Mouse (Mus musculus) liver, embryonic 11.5 days (tissue): ENCODE results near the gene Upb1. TPM values are rescaled to one million over a fixed set of nuclear protein-coding genes. Genes with fewer than 3 reads are reported as not detected.

Experiments used
- ATAC-seq: fragments of 200-750 bp; cut with Nextera tagmentation; replicated peaks from 2 replicates; pipeline ENCODE4 v1.8.0; 2017; ENCODE audit warnings: moderate number of reproducible peaks, mild to moderate bottlenecking, moderate TSS enrichment, moderate library complexity; ENCODE audit not compliant: low FRiP score
- DNase-seq: peaks from one replicate; pipeline ENCODE4 v3.0.0-alpha.2; 2017; ENCODE audit warnings: low spot score
- H3K27ac ChIP-seq: fragments of 300-500 bp; sonication (generic); 2 replicates; pipeline ENCODE4 v1.5.1; 2014; ENCODE audit warnings: mild to moderate bottlenecking, low read depth, low read length, control low read depth
- H3K27me3 ChIP-seq: fragments of 300-500 bp; sonication (generic); replicated peaks from 2 replicates; pipeline ENCODE4 v1.6.1; 2014; ENCODE audit warnings: low read length, mixed read lengths; ENCODE audit not compliant: control insufficient read depth, insufficient read depth
- H3K36me3 ChIP-seq: fragments of 300-500 bp; sonication (generic); 2 replicates; pipeline ENCODE4 v1.6.1; 2014; ENCODE audit warnings: mild to moderate bottlenecking, low read length, moderate library complexity, mixed read lengths; ENCODE audit not compliant: control insufficient read depth, insufficient read depth
- H3K4me1 ChIP-seq: fragments of 300-500 bp; sonication (generic); replicated peaks from 2 replicates; pipeline ENCODE4 v1.6.1; 2014; ENCODE audit warnings: low read length, mixed read lengths; ENCODE audit not compliant: control insufficient read depth, insufficient read depth
- H3K4me2 ChIP-seq: fragments of 300-500 bp; sonication (generic); 2 replicates; pipeline ENCODE4 v1.6.1; 2014; ENCODE audit warnings: mild to moderate bottlenecking, control low read depth, moderate library complexity
- H3K4me3 ChIP-seq: fragments of 300-500 bp; sonication (generic); 2 replicates; pipeline ENCODE4 v1.5.1; 2014; ENCODE audit warnings: low read depth, low read length, control low read depth
- H3K9ac ChIP-seq: fragments of 300-500 bp; sonication (generic); 2 replicates; pipeline ENCODE4 v1.6.1; 2014; ENCODE audit warnings: low read depth, low read length, control low read depth
- H3K9me3 ChIP-seq: fragments of 300-500 bp; sonication (generic); 2 replicates; pipeline ENCODE4 v1.6.1; 2016; ENCODE audit warnings: low read length, inconsistent platforms, mixed read lengths; ENCODE audit not compliant: control insufficient read depth
- WGBS: fragments of 180-500 bp; shearing (Covaris S2); extraction: QIAGEN DNeasy Blood & Tissue Kit; methylation state at CpG from one replicate; pipeline ENCODE4 v1.1.7; 2014; 5-methylcytosine and 5-hydroxymethylcytosine counted together
- polyA plus RNA-seq: library from polyadenylated mRNA; unstranded; fragments of >200 nt; fragmentation: Nextera tagmentation; extraction: Ambion mirVana; gene quantifications from 2 replicates; pipeline ENCODE4 v1.2.1, GENCODE M21; 2014

Gene Upb1
- polyA plus RNA-seq, 1 experiment from 2014 or later, result 5.5 TPM

DNA sequence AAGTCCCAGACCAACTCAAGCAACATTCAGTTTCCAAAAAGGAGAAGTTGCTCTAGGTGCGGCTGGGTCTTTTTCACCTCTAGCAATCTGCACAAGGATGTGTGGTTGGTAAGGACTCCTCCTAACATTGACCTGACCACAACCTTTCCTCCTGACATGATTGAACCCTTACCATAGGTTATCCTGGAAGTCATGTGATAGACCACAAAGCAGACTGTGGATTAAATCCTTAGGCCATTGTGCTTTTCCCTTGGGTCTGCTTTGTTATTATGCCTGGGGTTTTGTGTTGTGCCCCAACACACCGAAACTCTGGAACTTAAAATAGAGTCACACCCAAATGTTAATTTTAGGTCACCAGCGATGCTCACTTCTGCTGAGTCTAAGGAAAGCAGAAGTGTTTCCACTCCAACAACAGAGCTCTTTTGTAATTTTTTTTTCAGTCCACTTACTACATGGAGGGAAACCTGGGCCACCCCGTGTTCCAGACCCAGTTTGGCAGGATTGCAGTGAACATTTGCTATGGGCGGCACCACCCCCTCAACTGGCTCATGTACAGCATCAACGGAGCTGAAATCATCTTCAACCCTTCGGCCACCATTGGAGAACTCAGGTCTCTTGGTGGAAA, 28.7 kb downstream of the Upb1 start:
- H3K27me3 ChIP-seq, result no peaks in the 10 kb centered on the region
- no peak overlapping the region for H3K4me3 ChIP-seq
- DNase-seq, result no peak
- H3K9ac ChIP-seq, result no peak overlapping the region
- H3K27ac ChIP-seq, result peak overlapping the region; percentile 27; the same call in 1 of the 2 replicates
- no peaks in the 10 kb centered on the region for H3K4me1 ChIP-seq
- 0 out of 2 replicates have a peak, but pooled peaks have one; percentile 20 for ATAC-seq
- no peaks in the 10 kb centered on the region for H3K9me3 ChIP-seq
- WGBS, result 67% methylated on average over 7 of the region's 7 CpGs
- H3K4me2 ChIP-seq, result peak overlapping the region; percentile 18; the same call in 1 of the 2 replicates
- H3K36me3 ChIP-seq, result no peaks in the 10 kb centered on the region

DNA sequence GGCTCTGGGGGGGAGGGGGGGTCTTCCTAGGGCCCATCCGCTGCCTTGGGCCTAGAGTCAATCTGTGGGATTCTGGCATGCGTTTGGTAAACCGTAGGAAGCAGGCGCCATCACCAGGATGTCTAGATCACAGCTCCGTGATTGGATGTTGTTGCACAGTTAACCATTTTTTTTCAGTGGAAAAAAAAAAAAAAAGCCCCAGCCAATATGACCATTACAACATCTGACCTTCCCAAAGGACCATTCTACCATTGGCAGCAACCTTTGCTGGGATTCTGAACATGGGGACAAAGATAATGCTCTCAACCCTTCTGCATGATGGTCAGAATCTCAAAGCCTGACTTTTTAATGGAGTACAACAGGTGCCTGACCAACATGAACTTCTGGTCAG, 29.2 kb downstream of the Upb1 start:
- no peaks in the 10 kb centered on the region for H3K27me3 ChIP-seq
- ATAC-seq (no peak), DNase-seq (no peak)
- H3K9me3 ChIP-seq, result no peaks in the 10 kb centered on the region
- no peak overlapping the region for H3K4me3 ChIP-seq
- no peak overlapping the region for H3K27ac ChIP-seq
- no peaks in the 10 kb centered on the region for H3K36me3 ChIP-seq
- 82% methylated on average over 5 of the region's 5 CpGs for WGBS
- no peak overlapping the region for H3K4me2 ChIP-seq
- H3K9ac ChIP-seq, result no peak overlapping the region
- no peaks in the 10 kb centered on the region for H3K4me1 ChIP-seq

DNA sequence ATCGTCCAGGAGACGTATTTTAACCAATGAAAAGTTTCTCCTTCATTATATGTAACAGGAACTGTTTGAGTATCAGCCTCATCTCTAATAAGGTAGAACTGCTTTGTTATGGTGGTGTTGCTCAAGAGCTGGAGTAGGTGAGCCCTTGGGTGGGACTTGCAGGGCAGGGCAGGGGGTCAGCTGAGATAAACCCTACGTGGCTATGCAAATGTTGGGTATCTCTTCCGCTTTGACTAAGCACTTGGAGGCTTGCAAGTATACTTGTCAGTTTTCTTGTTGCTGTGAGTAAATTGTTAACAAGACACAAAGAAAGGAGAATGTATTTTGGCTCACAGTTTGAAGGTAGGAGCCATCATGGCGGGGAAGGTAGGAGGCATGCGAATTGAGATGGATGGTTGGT, 29.7 kb downstream of the Upb1 start:
- no peak overlapping the region for H3K4me2 ChIP-seq
- H3K27ac ChIP-seq, result no peak overlapping the region
- DNase-seq, result no peak
- H3K27me3 ChIP-seq, result no peaks in the 10 kb centered on the region
- H3K4me1 ChIP-seq, result no peaks in the 10 kb centered on the region
- WGBS, result 88% methylated on average over 6 of the region's 6 CpGs
- H3K36me3 ChIP-seq, result no peaks in the 10 kb centered on the region
- no peak for ATAC-seq
- H3K9ac ChIP-seq, result no peak overlapping the region
- H3K9me3 ChIP-seq, result no peaks in the 10 kb centered on the region
- H3K4me3 ChIP-seq, result no peak overlapping the region

DNA sequence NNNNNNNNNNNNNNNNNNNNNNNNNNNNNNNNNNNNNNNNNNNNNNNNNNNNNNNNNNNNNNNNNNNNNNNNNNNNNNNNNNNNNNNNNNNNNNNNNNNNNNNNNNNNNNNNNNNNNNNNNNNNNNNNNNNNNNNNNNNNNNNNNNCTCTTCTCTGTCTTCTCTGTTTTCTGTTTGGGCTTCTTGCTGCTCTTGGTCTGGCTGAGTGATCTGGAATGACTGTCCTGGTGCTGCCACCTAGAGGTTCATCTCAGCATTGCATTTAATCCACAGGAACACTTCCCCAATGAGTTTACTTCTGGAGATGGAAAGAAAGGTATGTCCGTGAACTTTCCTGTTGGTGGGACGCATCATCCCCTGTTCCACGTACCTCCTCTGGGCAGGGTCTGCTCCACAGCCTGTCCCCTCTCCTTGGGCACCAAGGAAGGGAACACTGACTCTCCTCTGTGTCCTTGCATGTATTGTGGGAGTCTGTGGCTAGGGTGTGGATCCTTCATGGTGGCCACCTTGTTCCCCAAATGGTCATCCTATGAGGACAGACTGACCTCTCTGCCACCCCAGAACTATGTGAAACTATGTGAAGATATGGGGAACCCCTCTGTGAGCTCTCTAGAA, 35.8 kb downstream of the Upb1 start:
- Histone ChIP-seq H3K4me2 (no peak overlapping the region), H3K27me3 (no peaks in the 10 kb centered on the region), H3K4me1 (no peaks in the 10 kb centered on the region), H3K27ac (no peak overlapping the region), H3K9me3 (no peaks in the 10 kb centered on the region), H3K9ac (no peak overlapping the region), H3K4me3 (no peak overlapping the region), H3K36me3 (no peaks in the 10 kb centered on the region)
- DNase-seq (peak; percentile 67), ATAC-seq (no peak)
- 12% methylated on average over 3 of the region's 3 CpGs for WGBS

DNA sequence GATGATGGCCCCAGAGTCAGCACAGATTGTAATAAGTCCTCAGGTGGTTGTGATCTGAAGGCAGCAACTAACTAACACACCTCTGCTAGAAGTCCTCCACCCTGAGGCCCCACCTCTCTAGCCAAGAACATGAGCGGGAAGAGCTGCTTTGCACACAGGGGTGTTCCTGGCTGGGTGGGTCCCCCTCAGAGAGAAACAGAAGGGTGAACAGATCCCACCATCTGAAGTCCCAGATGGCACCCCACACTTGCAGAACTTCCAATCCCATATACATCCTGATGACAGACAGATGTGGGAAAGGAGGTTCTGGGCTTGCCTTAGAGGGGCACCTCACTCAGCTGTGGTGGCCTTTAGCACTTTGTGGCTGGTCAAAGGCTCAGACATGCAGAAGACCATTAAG, 36.4 kb downstream of the Upb1 start:
- Histone ChIP-seq H3K27me3 (no peaks in the 10 kb centered on the region), H3K4me1 (no peaks in the 10 kb centered on the region), H3K9me3 (no peaks in the 10 kb centered on the region), H3K4me3 (no peak overlapping the region), H3K9ac (no peak overlapping the region), H3K27ac (no peak overlapping the region), H3K4me2 (no peak overlapping the region), H3K36me3 (no peaks in the 10 kb centered on the region)
- DNase-seq (no peak), ATAC-seq (no peak)
- 78% methylated on average over 1 of the region's 1 CpGs for WGBS

DNA sequence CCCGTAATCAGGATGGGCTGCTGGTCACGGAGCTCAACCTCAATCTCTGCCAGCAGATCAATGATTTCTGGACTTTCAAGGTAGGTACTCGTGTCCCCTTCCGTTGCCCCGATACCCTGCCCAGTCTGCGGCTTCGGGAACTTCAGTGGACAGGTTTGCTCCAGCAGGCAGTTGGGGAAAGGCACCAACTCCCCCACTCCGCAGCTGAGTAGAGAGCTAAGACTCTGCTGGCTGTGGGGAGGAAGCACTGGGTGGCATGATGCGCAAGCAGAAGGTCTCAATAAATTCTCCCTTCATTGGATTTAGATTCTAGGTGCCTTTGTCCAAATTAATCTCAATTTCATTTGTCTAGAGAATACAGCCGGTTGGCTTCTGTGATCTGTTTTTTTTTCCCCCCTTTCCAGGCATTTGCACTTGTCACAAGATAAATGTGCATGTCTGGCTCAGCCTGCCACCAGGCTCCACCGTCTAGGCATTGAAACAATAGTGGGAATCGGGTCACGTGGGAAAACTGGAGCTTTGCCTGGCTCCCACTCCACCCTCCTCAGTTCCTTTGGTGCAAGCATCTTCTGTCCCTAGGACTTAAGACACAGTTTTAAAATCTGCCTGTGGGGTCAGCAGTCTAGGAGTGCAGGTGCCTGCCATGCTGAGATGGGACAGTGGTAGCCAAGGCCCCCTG, 37.4 kb downstream of the Upb1 start:
- no peak for ATAC-seq
- no peaks in the 10 kb centered on the region for H3K9me3 ChIP-seq
- H3K36me3 ChIP-seq, result no peaks in the 10 kb centered on the region
- H3K9ac ChIP-seq, result no peak overlapping the region
- no peak overlapping the region for H3K4me2 ChIP-seq
- peak; percentile 32 for DNase-seq
- no peaks in the 10 kb centered on the region for H3K27me3 ChIP-seq
- H3K4me1 ChIP-seq, result no peaks in the 10 kb centered on the region
- WGBS, result 74% methylated on average over 13 of the region's 13 CpGs
- no peak overlapping the region for H3K27ac ChIP-seq
- no peak overlapping the region for H3K4me3 ChIP-seq

DNA sequence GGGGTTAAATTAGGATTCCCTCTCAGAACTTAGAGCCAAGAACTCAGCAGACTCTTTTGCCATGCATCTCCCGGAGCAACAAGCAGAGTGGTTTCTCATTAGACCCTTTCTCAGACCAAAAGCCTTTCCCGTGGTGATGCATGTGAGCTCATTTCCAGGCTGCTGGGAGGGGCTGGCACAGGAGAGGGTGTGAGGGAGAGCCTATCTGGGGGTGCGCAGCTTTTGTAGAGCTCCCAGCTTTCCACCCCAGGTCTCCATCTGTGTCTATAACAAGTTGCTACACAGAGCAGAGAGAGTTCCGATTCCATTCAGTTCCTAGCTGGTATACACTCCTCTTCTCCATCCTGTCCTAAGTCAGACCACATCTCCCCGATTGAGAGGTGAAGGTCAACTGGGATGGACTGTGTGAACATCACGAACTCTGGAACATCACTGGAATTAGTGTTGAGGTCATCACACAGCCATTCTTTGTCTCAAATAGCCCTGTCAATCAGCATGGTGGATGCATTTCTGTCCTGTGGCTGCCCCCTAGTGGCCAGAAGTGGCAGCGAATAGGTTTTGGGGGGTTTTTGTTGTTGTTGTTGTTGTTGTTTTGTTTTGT, 38.4 kb downstream of the Upb1 start:
- Histone ChIP-seq H3K4me1 (no peaks in the 10 kb centered on the region; the same call in 1 of the 2 replicates), H3K27me3 (no peaks in the 10 kb centered on the region), H3K4me2 (no peak overlapping the region), H3K4me3 (no peak overlapping the region), H3K36me3 (no peaks in the 10 kb centered on the region), H3K27ac (no peak overlapping the region), H3K9ac (no peak overlapping the region), H3K9me3 (no peaks in the 10 kb centered on the region)
- WGBS, result 54% methylated on average over 7 of the region's 7 CpGs
- ATAC-seq (0 out of 2 replicates have a peak, but pooled peaks have one; percentile 24), DNase-seq (peak; percentile 39)

GRCm38 (mm10) chr10:75440756-75441155, 39.8 kb downstream of the Upb1 start:
- H3K27ac ChIP-seq, result no peak overlapping the region
- no peak for ATAC-seq
- no peaks in the 10 kb centered on the region for H3K9me3 ChIP-seq
- no peak overlapping the region for H3K4me3 ChIP-seq
- no peaks in the 10 kb centered on the region; the same call in 1 of the 2 replicates for H3K4me1 ChIP-seq
- no peak overlapping the region for H3K9ac ChIP-seq
- WGBS, result 93% methylated on average over 3 of the region's 3 CpGs
- peak; percentile 26 for DNase-seq
- H3K36me3 ChIP-seq, result no peaks in the 10 kb centered on the region
- H3K27me3 ChIP-seq, result no peaks in the 10 kb centered on the region
- no peak overlapping the region for H3K4me2 ChIP-seq
